Mouse (Mus musculus) forebrain, embryonic 10.5 days (tissue): ENCODE results near the gene Lasp1. TPM values are rescaled to one million over a fixed set of nuclear protein-coding genes. Genes with fewer than 3 reads are reported as not detected.
"Not testable (repeated sequence)": the region's sequence is repeated elsewhere in the genome, so short reads cannot be mapped to it uniquely, and the experiment has no call there.

Experiments used
- DNase-seq: peaks from one replicate; pipeline ENCODE4 v3.0.0-alpha.2; 2017; ENCODE audit warnings: low spot score; ENCODE audit errors: extremely low spot score
- H3K27ac ChIP-seq: fragments of 300-500 bp; sonication (generic); 2 replicates; pipeline ENCODE4 v1.5.1; 2016; ENCODE audit warnings: mild to moderate bottlenecking
- H3K27me3 ChIP-seq: fragments of 300-500 bp; sonication (generic); 2 replicates; pipeline ENCODE4 v1.6.1; 2016; ENCODE audit warnings: mild to moderate bottlenecking; ENCODE audit not compliant: poor library complexity, severe bottlenecking
- H3K36me3 ChIP-seq: fragments of 300-500 bp; sonication (generic); replicated peaks from 2 replicates; pipeline ENCODE4 v1.6.1; 2016; ENCODE audit warnings: mild to moderate bottlenecking, moderate library complexity
- H3K4me1 ChIP-seq: fragments of 300-500 bp; sonication (generic); 2 replicates; pipeline ENCODE4 v1.6.1; 2016
- H3K4me3 ChIP-seq: fragments of 300-500 bp; sonication (generic); 2 replicates; pipeline ENCODE4 v1.5.1; 2016; ENCODE audit warnings: mild to moderate bottlenecking, moderate library complexity
- H3K9me3 ChIP-seq: fragments of 300-500 bp; sonication (generic); 2 replicates; pipeline ENCODE4 v1.6.1; 2016; ENCODE audit warnings: mild to moderate bottlenecking, moderate library complexity
- WGBS: fragments of 180-500 bp; shearing (Covaris S2); methylation state at CpG from one replicate; pipeline ENCODE4 v1.1.7; 2016; 5-methylcytosine and 5-hydroxymethylcytosine counted together
- polyA plus RNA-seq: library from polyadenylated mRNA; unstranded; fragments of >200 nt; fragmentation: Nextera tagmentation; extraction: Ambion mirVana; gene quantifications from 2 replicates; pipeline ENCODE4 v1.2.1, GENCODE M21; 2016

Gene Lasp1
- polyA plus RNA-seq, 1 experiment from 2014 or later: 85.5 TPM

DNA sequence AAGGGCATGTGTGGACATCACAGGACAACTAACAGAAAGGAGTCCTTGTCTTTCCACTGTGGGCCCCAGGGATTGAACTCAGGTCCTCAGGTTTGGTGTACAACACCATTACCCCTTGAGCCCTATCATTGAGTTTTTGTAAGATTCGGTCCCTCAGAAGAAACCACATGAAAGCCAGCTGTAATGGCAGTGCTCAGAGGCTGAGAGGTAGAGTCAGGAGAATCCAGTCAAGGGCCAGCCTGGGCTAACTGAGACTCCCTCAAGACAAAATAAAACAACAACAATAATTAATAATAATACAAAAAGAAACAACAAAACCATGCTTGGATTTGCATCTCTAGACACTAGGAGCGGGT lies 41.3 kb downstream of the Lasp1 start:
- Histone ChIP-seq H3K27ac (peak overlapping the region; percentile 91; the same call in 1 of the 2 replicates), H3K4me3 (peak overlapping the region; percentile 60)
- 72% methylated on average over 2 of the region's 2 CpGs for WGBS

DNA sequence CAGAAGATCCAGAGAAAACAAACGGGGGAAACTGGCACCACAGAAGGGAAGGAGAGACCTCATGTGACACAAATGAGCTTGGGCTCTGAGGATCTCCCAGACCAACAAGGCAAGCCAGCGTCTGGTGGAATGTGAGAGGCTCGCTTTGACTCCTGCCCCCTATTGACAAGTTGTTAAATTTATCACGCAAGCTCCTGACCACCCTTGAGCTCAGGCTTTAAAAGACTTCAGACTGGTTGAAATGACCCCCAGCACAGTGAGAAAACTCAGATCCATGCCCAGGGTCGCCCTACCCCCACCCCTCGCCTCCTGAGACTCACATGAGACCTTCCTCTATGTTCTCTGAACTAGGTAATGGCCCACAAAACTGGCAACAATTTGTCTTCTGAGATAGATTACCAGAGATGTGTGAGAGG lies 41.7 kb downstream of the Lasp1 start, which contains the start of gene B230217C12Rik:
TSS of gene B230217C12Rik (plus strand) at position 242 of the 416 bp plus-strand sequence.
- WGBS: 3% methylated on average over 6 of the region's 6 CpGs
- Histone ChIP-seq H3K4me3 (peak within 1 kb of the TSS; percentile 60), H3K27me3 (no peaks in the 10 kb centered on the region), H3K36me3 (peaks cover 34% of the 10 kb centered on the region), H3K27ac (peak within 1 kb of the TSS; percentile 91), H3K4me1 (peaks cover 31% of the 10 kb centered on the region), H3K9me3 (no peaks in the 10 kb centered on the region)
- DNase-seq: peak; percentile 54

More for the DNA sequence above, 41.3 kb downstream of the Lasp1 start:
- no peaks in the 10 kb centered on the region for H3K9me3 ChIP-seq
- H3K4me1 ChIP-seq: peaks cover 31% of the 10 kb centered on the region
- H3K36me3 ChIP-seq: peaks cover 37% of the 10 kb centered on the region
- no peaks in the 10 kb centered on the region for H3K27me3 ChIP-seq
- DNase-seq: no peak

DNA sequence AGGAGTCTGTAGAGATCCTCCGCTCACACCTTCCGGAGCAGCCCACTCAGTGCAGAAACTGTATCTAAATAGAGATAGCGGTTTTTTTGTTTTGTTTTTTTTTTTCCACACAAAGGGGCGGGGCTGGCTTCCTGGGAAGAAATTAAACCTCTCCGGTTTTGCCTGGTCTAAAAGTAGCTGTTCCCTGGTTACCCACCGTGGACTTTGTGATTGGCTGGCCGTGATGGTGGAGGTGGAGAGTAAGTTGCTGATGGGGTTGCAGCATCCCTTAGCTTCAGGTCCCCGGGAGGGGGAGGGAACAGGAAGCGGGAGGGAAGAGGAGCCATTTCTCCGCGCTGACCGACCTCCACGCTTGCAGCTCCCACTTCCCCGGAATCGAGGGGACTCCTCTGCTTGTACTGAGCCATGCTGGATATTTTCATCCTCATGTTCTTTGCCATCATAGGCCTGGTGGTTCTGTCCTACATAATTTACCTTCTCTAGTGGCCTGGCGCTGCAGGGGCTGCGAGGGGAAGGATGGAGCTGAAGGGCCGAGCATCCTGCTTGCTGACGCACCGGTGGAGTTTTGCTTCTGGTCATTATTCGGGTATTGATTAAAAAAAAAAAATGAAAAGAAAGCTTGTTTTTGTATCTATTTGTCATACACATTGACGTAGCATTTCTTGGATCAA lies 42.3 kb downstream of the Lasp1 start:
- under 1% methylated on average over 22 of the region's 22 CpGs for WGBS
- peaks cover 28% of the 10 kb centered on the region for H3K36me3 ChIP-seq
- no peaks in the 10 kb centered on the region for H3K9me3 ChIP-seq
- peak; percentile 83 for DNase-seq
- H3K27ac ChIP-seq: peak overlapping the region; percentile 91
- H3K4me3 ChIP-seq: peak overlapping the region; percentile 60
- peaks cover 31% of the 10 kb centered on the region for H3K4me1 ChIP-seq
- H3K27me3 ChIP-seq: no peaks in the 10 kb centered on the region

GRCm38 (mm10) chr11:97842001-97842400 lies 43.2 kb downstream of the Lasp1 start:
- Histone ChIP-seq H3K9me3 (no peaks in the 10 kb centered on the region), H3K36me3 (peaks cover 19% of the 10 kb centered on the region), H3K4me3 (peak overlapping the region; percentile 60), H3K27ac (peak overlapping the region; percentile 91), H3K4me1 (peaks cover 31% of the 10 kb centered on the region), H3K27me3 (no peaks in the 10 kb centered on the region)
- WGBS: 31% methylated on average over 4 of the region's 4 CpGs
- DNase-seq: no peak

GRCm38 (mm10) chr11:97850367-97850766 lies 51.6 kb downstream of the Lasp1 start:
- no peaks in the 10 kb centered on the region for H3K4me1 ChIP-seq
- DNase-seq: no peak
- H3K4me3 ChIP-seq: no peak overlapping the region
- no peaks in the 10 kb centered on the region for H3K9me3 ChIP-seq
- WGBS: 85% methylated on average over 6 of the region's 6 CpGs
- H3K27ac ChIP-seq: no peak overlapping the region
- H3K27me3 ChIP-seq: no peaks in the 10 kb centered on the region
- no peaks in the 10 kb centered on the region for H3K36me3 ChIP-seq

DNA sequence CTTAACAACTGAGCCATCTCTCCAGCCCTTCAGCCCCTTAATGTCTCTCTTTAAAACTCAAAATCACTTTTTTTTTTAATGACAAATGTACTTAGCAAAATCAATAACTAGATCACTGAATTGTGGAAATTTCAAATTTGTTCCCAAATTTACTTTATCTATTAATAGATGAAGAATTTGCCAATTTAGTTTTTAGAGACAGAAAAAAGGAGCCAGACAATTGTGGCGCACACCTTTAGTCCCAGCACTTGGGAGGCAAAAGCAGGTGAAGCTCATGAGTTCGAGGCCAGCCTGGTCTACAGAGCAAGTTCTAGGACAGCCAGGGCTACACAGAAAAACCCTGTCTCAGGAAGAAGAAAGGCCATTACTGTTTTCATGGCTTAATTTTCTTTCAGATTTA lies 52.8 kb downstream of the Lasp1 start:
- 91% methylated on average over 2 of the region's 2 CpGs for WGBS
- Histone ChIP-seq H3K27ac (no peak overlapping the region), H3K27me3 (no peaks in the 10 kb centered on the region)

GRCm38 (mm10) chr11:97855473-97855872 lies 56.7 kb downstream of the Lasp1 start:
- H3K4me3 ChIP-seq: no peak overlapping the region
- no peaks in the 10 kb centered on the region for H3K36me3 ChIP-seq
- no peaks in the 10 kb centered on the region for H3K9me3 ChIP-seq
- no peak overlapping the region for H3K27ac ChIP-seq
- H3K27me3 ChIP-seq: no peaks in the 10 kb centered on the region
- WGBS: 93% methylated on average over 2 of the region's 2 CpGs
- no peak for DNase-seq
- H3K4me1 ChIP-seq: no peaks in the 10 kb centered on the region

More for the DNA sequence above, 52.8 kb downstream of the Lasp1 start:
- no peak for DNase-seq
- Histone ChIP-seq H3K4me1 (no peaks in the 10 kb centered on the region), H3K9me3 (no peaks in the 10 kb centered on the region), H3K4me3 (no peak overlapping the region), H3K36me3 (no peaks in the 10 kb centered on the region)

GRCm38 (mm10) chr11:97862148-97862547 lies 63.3 kb downstream of the Lasp1 start:
- Histone ChIP-seq H3K4me3 (no peak overlapping the region), H3K36me3 (no peaks in the 10 kb centered on the region), H3K4me1 (no peaks in the 10 kb centered on the region), H3K9me3 (no peaks in the 10 kb centered on the region), H3K27me3 (no peaks in the 10 kb centered on the region), H3K27ac (no peak overlapping the region)
- no peak for DNase-seq
- WGBS: 79% methylated on average over 2 of the region's 2 CpGs

- DNase-seq: no peak
- 88% methylated on average over 5 of the region's 5 CpGs for WGBS
These were observed 66.6 kb downstream of the Lasp1 start for GRCm38 (mm10) chr11:97865421-97865820.

DNA sequence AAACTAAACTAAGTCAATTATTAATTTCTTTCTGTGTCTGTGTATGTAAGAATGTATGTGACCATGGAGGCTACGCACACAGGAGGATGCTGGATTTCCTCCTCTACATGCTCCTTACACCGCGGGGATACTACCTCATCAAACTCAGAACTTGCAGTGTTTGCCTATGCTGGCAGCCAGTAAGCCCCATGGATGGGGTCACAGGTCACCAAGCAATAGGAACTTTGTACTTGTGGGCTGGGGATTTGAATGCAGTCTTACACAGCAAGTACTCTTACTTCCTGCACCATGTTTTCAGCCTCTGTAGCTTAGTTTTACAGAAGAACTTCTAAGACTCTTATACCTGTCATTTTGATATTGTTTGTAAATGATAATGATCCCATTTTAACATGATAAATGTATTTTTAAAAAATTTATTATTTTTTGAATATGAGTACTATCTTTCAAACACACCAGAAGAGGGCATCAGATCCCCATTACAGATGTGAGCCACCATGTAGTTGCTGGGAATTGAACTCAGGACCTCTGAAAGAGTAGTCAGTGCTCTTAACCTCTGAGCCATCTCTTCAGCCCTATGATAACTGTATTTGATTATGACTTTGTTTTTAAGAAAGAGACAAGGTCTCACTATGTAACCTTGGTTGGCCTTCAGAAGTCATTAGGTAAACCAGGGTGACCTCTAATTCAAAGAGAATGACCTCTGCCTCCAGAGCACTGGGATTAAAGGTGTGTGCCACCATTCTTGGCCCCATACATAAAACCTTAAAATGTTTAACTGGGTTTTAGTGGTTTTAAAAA lies 67.5 kb downstream of the Lasp1 start:
- WGBS: 94% methylated on average over 3 of the region's 3 CpGs
- Histone ChIP-seq H3K27me3 (no peaks in the 10 kb centered on the region), H3K36me3 (no peaks in the 10 kb centered on the region), H3K9me3 (no peaks in the 10 kb centered on the region), H3K4me3 (no peak overlapping the region), H3K4me1 (no peaks in the 10 kb centered on the region), H3K27ac (no peak overlapping the region)
- no peak for DNase-seq

More at GRCm38 (mm10) chr11:97865421-97865820, 66.6 kb downstream of the Lasp1 start:
- H3K36me3 ChIP-seq: no peaks in the 10 kb centered on the region
- H3K4me3 ChIP-seq: no peak overlapping the region
- no peaks in the 10 kb centered on the region for H3K9me3 ChIP-seq
- H3K4me1 ChIP-seq: no peaks in the 10 kb centered on the region
- H3K27me3 ChIP-seq: no peaks in the 10 kb centered on the region
- H3K27ac ChIP-seq: no peak overlapping the region

GRCm38 (mm10) chr11:97867591-97867990 lies 68.8 kb downstream of the Lasp1 start:
- Histone ChIP-seq H3K9me3 (no peaks in the 10 kb centered on the region), H3K4me1 (no peaks in the 10 kb centered on the region), H3K27me3 (no peaks in the 10 kb centered on the region), H3K27ac (no peak overlapping the region), H3K36me3 (no peaks in the 10 kb centered on the region), H3K4me3 (no peak overlapping the region)
- WGBS: 92% methylated on average over 3 of the region's 3 CpGs
- no peak for DNase-seq

- WGBS: 90% methylated on average over 5 of the region's 5 CpGs
- H3K4me1 ChIP-seq, DNase-seq, H3K27me3 ChIP-seq, H3K9me3 ChIP-seq, H3K27ac ChIP-seq, H3K4me3 ChIP-seq, H3K36me3 ChIP-seq: not testable (repeated sequence)
These were observed 73.6 kb downstream of the Lasp1 start for GRCm38 (mm10) chr11:97872378-97872777.

- Histone ChIP-seq H3K27ac (no peak overlapping the region), H3K27me3 (no peaks in the 10 kb centered on the region), H3K9me3 (no peaks in the 10 kb centered on the region), H3K36me3 (no peaks in the 10 kb centered on the region), H3K4me1 (no peaks in the 10 kb centered on the region), H3K4me3 (no peak overlapping the region)
- no peak for DNase-seq
- WGBS: 91% methylated on average over 1 of the region's 1 CpGs
These were observed 75.6 kb downstream of the Lasp1 start for GRCm38 (mm10) chr11:97874396-97874795.
